Mouse (Mus musculus) liver, embryonic 13.5 days (tissue): ENCODE data around the gene Ntrk1. TPM values are rescaled to one million over a fixed set of nuclear protein-coding genes. Genes with fewer than 3 reads are reported as not detected.
A peak's percentile ranks its signal among the peaks of the same experiment; 100 is the strongest.

ENCODE experiments used
- ATAC-seq: fragments of 200-750 bp; cut with Nextera tagmentation; 2 replicates; pipeline ENCODE4 v1.8.0; 2017; ENCODE audit warnings: low read depth, mild to moderate bottlenecking, moderate number of reproducible peaks, moderate library complexity
- DNase-seq: peaks from one replicate; pipeline ENCODE4 v3.0.0; 2022
- H3K27ac ChIP-seq: fragments of 300-500 bp; sonication (generic); 2 replicates; pipeline ENCODE4 v1.5.1; 2015; ENCODE audit warnings: moderate library complexity, mild to moderate bottlenecking, inconsistent platforms
- H3K27me3 ChIP-seq: fragments of 300-500 bp; sonication (generic); 2 replicates; pipeline ENCODE4 v1.6.1; 2015; ENCODE audit warnings: mild to moderate bottlenecking, inconsistent platforms
- H3K36me3 ChIP-seq: fragments of 300-500 bp; sonication (generic); 2 replicates; pipeline ENCODE4 v1.6.1; 2015; ENCODE audit warnings: mild to moderate bottlenecking, inconsistent platforms
- H3K4me1 ChIP-seq: fragments of 300-500 bp; sonication (generic); replicated peaks from 2 replicates; pipeline ENCODE4 v1.6.1; 2015; ENCODE audit warnings: inconsistent platforms
- H3K4me2 ChIP-seq: fragments of 300-500 bp; sonication (generic); 2 replicates; pipeline ENCODE4 v1.6.1; 2015; ENCODE audit warnings: inconsistent platforms, mild to moderate bottlenecking, moderate library complexity
- H3K4me3 ChIP-seq: fragments of 300-500 bp; sonication (generic); replicated peaks from 2 replicates; pipeline ENCODE4 v1.5.1; 2015; ENCODE audit warnings: mild to moderate bottlenecking, inconsistent platforms
- H3K9ac ChIP-seq: fragments of 300-500 bp; sonication (generic); 2 replicates; pipeline ENCODE4 v1.6.1; 2015; ENCODE audit warnings: mild to moderate bottlenecking, inconsistent platforms
- H3K9me3 ChIP-seq: fragments of 300-500 bp; sonication (generic); replicated peaks from 2 replicates; pipeline ENCODE4 v1.6.1; 2016; ENCODE audit warnings: inconsistent platforms
- WGBS: fragments of 180-500 bp; shearing (Covaris S2); methylation state at CpG from one replicate; pipeline ENCODE4 v1.1.7; 2015; ENCODE audit not compliant: insufficient replicate concordance; 5-methylcytosine and 5-hydroxymethylcytosine counted together
- polyA plus RNA-seq: library from polyadenylated mRNA; unstranded; fragments of >200 nt; fragmentation: Nextera tagmentation; extraction: Ambion mirVana; gene quantifications from 2 replicates; pipeline ENCODE4 v1.2.1, GENCODE M21; 2015

Ntrk1 gene
- polyA plus RNA-seq, 1 experiment from 2014 or later, result 0.27 TPM

DNA sequence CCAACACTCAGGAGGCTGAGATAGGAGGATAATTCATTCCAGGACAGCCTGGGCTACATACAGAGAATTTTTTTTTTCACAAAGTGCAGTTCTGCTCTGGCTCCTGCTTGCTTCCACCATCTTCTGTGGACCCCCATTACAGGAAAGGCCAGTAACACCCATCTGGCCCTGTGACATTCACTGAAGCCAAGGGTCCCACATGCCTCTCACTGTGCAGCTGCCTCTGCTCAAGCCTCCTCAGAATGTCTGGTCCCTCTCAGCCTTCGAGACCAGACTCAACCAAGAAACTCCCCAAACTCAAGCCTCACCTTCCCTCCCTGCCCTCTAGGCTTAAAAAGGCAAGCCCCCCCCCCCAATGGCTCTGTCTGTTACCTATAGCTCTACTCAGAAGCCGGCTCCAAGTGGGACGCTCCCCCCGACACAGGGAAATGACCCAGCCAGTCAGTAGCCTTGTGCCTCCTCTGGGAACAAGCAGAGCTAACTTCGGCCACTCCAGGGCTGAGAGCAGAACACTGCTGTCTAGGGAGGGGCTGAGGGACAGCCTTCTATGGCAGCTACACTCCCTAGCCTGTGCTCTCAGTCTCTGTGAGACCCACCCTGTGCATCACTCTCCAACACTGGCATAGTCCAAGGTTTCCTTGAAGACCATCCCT, 29.2 kb downstream of the Ntrk1 start:
- Histone ChIP-seq H3K4me2 (peak overlapping the region; percentile 63), H3K27me3 (peaks cover 22% of the 10 kb centered on the region), H3K4me1 (peaks cover 56% of the 10 kb centered on the region), H3K4me3 (no peak overlapping the region), H3K27ac (peak overlapping the region; percentile 81), H3K9ac (no peak overlapping the region), H3K9me3 (no peaks in the 10 kb centered on the region), H3K36me3 (no peaks in the 10 kb centered on the region)
- DNase-seq (no peak), ATAC-seq (no peak)
- 46% methylated on average over 5 of the region's 5 CpGs for WGBS

- Histone ChIP-seq H3K4me1 (peaks cover 53% of the 10 kb centered on the region), H3K9ac (no peak overlapping the region), H3K36me3 (no peaks in the 10 kb centered on the region), H3K27me3 (peaks cover 22% of the 10 kb centered on the region), H3K4me2 (peak overlapping the region; percentile 63), H3K4me3 (0 out of 2 replicates have a peak overlapping the region, but pooled peaks have one; percentile 3), H3K9me3 (no peaks in the 10 kb centered on the region), H3K27ac (peak overlapping the region; percentile 81)
- DNase-seq (peak; percentile 24), ATAC-seq (peak; percentile 58)
- 10% methylated on average over 10 of the region's 10 CpGs for WGBS
Measured at GRCm38 (mm10) chr3:87765091-87765490, 29.9 kb downstream of the Ntrk1 start.

DNA sequence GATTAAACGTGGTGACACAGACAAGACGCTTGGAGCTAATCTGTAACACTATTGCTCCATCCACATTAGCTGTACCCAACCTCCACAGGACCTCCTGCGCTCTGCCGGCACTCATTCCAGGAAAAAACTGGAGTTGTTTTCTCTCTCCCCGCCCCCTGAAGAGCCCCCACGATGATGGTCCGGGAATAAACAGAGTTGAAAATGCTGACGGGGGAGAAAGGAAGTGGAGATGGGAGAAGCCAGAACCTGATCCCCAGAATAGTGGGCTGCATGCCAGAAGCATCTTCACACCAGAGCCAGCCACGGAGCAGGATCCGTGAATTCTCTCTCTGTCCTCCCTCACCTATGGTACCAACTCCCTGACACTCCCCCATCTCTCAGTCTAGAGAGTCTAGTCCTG, 30.5 kb downstream of the Ntrk1 start:
- no peak for DNase-seq
- no peak for ATAC-seq
- H3K9ac ChIP-seq, result no peak overlapping the region
- WGBS, result 15% methylated on average over 10 of the region's 10 CpGs
- H3K4me3 ChIP-seq, result 0 out of 2 replicates have a peak overlapping the region, but pooled peaks have one; percentile 3
- H3K4me2 ChIP-seq, result peak overlapping the region; percentile 63
- H3K27me3 ChIP-seq, result peaks cover 18% of the 10 kb centered on the region
- peak overlapping the region; percentile 81 for H3K27ac ChIP-seq
- H3K4me1 ChIP-seq, result peaks cover 53% of the 10 kb centered on the region
- no peaks in the 10 kb centered on the region for H3K9me3 ChIP-seq
- no peaks in the 10 kb centered on the region for H3K36me3 ChIP-seq

DNA sequence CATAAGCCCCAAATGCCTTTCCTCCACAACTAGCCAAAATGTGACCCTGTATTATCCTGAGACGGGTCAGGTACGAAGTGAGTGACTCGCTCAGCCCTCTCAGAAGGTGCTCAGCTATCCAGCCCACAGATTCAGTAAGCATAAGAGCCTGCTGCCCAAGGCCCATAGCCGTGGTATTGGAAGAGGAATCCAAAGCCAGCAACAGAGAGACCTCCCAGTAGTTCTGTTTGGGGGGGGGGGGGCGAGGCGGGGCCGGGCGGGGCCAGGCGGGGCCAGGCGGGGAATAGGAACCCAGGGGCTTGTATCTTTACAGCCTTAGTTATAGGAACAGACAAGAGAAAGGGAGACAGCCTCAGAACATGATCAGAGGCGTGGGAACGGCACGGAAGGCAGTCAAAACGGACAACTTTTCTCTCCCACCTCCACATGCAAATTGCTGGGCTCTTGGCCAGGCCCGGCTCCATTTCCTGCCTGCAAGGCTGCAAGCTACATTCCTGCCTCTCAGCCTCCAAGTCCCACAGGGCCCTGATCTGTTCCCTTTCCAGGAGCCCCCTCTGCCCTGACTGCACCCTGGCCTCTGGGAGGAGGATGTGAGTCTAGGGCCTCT, 31.2 kb downstream of the Ntrk1 start:
- Histone ChIP-seq H3K27me3 (peaks cover 12% of the 10 kb centered on the region), H3K4me2 (peak overlapping the region; percentile 63; the same call in 1 of the 2 replicates), H3K4me3 (no peak overlapping the region), H3K27ac (peak overlapping the region; percentile 81), H3K9me3 (no peaks in the 10 kb centered on the region), H3K36me3 (no peaks in the 10 kb centered on the region), H3K9ac (no peak overlapping the region), H3K4me1 (peaks cover 54% of the 10 kb centered on the region)
- WGBS, result 18% methylated on average over 15 of the region's 15 CpGs
- DNase-seq (no peak), ATAC-seq (no peak)

DNA sequence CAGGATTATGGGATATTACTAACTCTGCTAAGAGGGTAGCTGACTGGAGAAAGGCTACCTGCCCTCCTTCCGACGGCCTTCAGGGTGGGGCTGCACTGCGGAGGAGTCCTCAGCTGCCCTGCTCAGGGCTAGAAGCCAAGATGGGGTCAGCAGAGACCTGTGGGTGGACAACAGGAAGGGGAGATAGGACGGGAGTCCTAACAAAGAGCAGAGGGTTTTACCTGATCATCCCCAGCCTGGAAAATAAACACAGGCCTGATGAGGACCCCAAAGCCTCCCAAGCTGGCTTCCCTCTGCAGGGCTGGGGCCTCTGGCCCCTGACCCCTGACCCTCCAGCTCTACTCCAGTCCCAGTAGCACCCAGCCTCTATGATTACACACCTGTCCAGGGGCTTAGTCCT, 31.8 kb downstream of the Ntrk1 start:
- Histone ChIP-seq H3K9ac (no peak overlapping the region), H3K27me3 (peaks cover 7% of the 10 kb centered on the region; the same call in 1 of the 2 replicates), H3K36me3 (no peaks in the 10 kb centered on the region), H3K4me3 (no peak overlapping the region), H3K9me3 (no peaks in the 10 kb centered on the region), H3K4me2 (no peak overlapping the region), H3K27ac (peak overlapping the region; percentile 81; the same call in 1 of the 2 replicates), H3K4me1 (peaks cover 51% of the 10 kb centered on the region)
- 59% methylated on average over 4 of the region's 4 CpGs for WGBS
- DNase-seq, result no peak
- no peak for ATAC-seq

GRCm38 (mm10) chr3:87761408-87762375, 33.3 kb downstream of the Ntrk1 start:
- Histone ChIP-seq H3K4me1 (peaks cover 49% of the 10 kb centered on the region), H3K9ac (no peak overlapping the region), H3K36me3 (no peaks in the 10 kb centered on the region), H3K4me2 (no peak overlapping the region), H3K27me3 (no peaks in the 10 kb centered on the region; the same call in 1 of the 2 replicates), H3K4me3 (no peak overlapping the region), H3K27ac (no peak overlapping the region), H3K9me3 (no peaks in the 10 kb centered on the region)
- no peak for ATAC-seq
- WGBS, result 51% methylated on average over 20 of the region's 20 CpGs
- DNase-seq, result no peak

DNA sequence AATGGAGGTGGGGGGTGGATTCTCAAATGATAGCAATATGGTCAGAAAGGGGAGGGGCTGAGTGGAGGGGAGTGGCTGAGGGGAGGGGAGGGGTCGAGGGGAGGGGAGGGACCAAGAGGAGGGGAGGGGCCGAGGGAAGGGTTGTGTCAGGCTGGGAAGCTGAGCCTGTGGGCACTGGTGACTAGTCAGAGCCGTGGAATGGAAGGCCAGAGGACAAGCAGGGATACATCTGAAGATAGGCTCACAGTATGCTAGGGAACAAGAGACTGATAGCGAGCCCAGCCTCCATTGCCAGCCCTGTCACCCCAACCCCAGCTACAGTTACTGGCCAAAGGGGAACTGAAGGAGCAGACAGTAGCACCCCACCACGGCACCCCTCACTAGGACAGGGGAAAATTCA, 36.3 kb downstream of the Ntrk1 start:
- Histone ChIP-seq H3K36me3 (0 out of 2 replicates have a peak, but pooled peaks cover under 1% of the 10 kb centered on the region), H3K27me3 (no peaks in the 10 kb centered on the region), H3K4me2 (no peak overlapping the region), H3K9ac (no peak overlapping the region), H3K4me1 (peaks cover 21% of the 10 kb centered on the region), H3K4me3 (no peak overlapping the region), H3K27ac (no peak overlapping the region), H3K9me3 (no peaks in the 10 kb centered on the region)
- ATAC-seq (no peak), DNase-seq (no peak)
- 43% methylated on average over 4 of the region's 5 CpGs for WGBS

DNA sequence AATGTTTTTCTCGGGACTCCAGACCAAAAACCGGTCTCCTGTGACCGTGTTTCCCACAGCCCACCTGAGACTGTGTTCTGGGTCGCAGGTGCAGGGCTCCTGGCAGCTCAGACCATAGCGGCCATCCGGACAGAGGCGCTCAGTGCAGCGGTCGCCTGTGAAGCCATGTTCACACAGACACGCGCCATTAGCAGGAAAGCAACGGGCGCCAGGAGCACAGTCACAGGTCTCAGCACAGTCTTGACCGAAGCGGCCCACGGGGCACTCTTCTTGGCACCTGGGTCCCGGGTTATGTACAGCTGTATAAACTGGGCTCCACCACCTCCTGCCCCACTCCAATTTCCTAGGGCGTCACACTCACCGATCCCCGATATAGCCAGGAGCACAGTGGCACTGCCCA, 38.5 kb downstream of the Ntrk1 start:
- Histone ChIP-seq H3K4me1 (peaks cover 6% of the 10 kb centered on the region), H3K9me3 (no peaks in the 10 kb centered on the region), H3K27me3 (no peaks in the 10 kb centered on the region), H3K4me3 (no peak overlapping the region), H3K4me2 (no peak overlapping the region), H3K27ac (no peak overlapping the region), H3K36me3 (0 out of 2 replicates have a peak, but pooled peaks cover 5% of the 10 kb centered on the region), H3K9ac (no peak overlapping the region)
- DNase-seq (no peak), ATAC-seq (no peak)
- WGBS, result 70% methylated on average over 20 of the region's 20 CpGs

GRCm38 (mm10) chr3:87755964-87756363, 39.0 kb downstream of the Ntrk1 start:
- Histone ChIP-seq H3K36me3 (0 out of 2 replicates have a peak, but pooled peaks cover 5% of the 10 kb centered on the region), H3K27ac (no peak overlapping the region), H3K27me3 (no peaks in the 10 kb centered on the region), H3K4me3 (no peak overlapping the region), H3K9me3 (no peaks in the 10 kb centered on the region), H3K9ac (no peak overlapping the region), H3K4me1 (peaks cover 3% of the 10 kb centered on the region; the same call in 1 of the 2 replicates), H3K4me2 (peak overlapping the region; percentile 17; the same call in 1 of the 2 replicates)
- ATAC-seq, result peak; percentile 34; the same call in 1 of the 2 replicates
- 20% methylated on average over 24 of the region's 24 CpGs for WGBS
- DNase-seq, result no peak

DNA sequence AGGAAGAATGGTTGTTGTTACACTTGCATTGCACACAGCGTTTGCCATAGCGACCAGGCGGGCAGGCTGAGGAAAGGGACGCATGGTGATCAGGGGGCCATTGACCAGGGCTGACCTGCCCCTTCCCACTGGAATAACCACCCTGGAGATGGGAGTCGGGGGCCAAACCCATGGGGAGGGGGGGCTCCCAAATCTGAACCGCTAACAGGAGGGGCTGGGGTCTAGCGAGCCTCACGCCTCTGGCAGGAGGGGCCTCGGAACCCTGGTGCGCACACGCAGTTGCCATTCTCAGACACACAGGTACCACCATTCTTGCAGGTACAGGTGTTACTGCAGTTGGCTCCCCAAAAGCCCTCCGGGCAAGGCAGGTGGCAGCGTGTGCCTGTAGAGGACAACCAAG, 41.1 kb downstream of the Ntrk1 start:
- H3K9me3 ChIP-seq, result no peaks in the 10 kb centered on the region
- no peaks in the 10 kb centered on the region for H3K27me3 ChIP-seq
- H3K4me3 ChIP-seq, result no peak overlapping the region
- H3K4me1 ChIP-seq, result no peaks in the 10 kb centered on the region
- ATAC-seq (no peak), DNase-seq (no peak)
- 0 out of 2 replicates have a peak, but pooled peaks cover 5% of the 10 kb centered on the region for H3K36me3 ChIP-seq
- H3K27ac ChIP-seq, result no peak overlapping the region
- WGBS, result 81% methylated on average over 13 of the region's 13 CpGs
- no peak overlapping the region for H3K9ac ChIP-seq
- no peak overlapping the region for H3K4me2 ChIP-seq

DNA sequence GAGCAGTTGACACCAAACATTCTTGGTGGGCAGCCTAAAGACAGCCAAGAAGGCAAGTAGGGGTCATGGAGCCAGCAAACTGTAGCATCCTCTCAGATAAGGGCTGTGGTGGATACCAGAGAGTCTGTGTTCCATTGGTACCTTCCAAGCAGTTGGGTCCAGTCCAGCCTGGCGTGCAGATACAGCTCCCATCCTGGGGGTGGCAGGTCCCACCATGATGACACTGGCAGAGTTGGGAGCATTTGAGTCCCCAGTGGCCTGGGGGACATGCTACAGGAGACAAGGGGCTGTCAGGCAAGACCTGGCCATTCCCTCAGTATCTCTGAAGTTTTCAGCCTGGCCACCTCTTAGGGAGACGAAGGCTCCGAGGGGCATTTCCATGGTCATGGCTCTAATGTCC, 42.4 kb downstream of the Ntrk1 start:
- Histone ChIP-seq H3K36me3 (0 out of 2 replicates have a peak, but pooled peaks cover 5% of the 10 kb centered on the region), H3K27me3 (no peaks in the 10 kb centered on the region), H3K9me3 (no peaks in the 10 kb centered on the region), H3K4me1 (no peaks in the 10 kb centered on the region), H3K27ac (no peak overlapping the region), H3K4me2 (no peak overlapping the region), H3K4me3 (no peak overlapping the region), H3K9ac (no peak overlapping the region)
- ATAC-seq (no peak), DNase-seq (no peak)
- WGBS, result 67% methylated on average over 3 of the region's 3 CpGs
